Mouse (Mus musculus) liver (tissue): ENCODE data around the gene Lrrc47.

Experiments used
- DNase-seq: peaks from one replicate; pipeline ENCODE4 v3.0.0-alpha.2; 2020; ENCODE audit warnings: mixed read lengths

Gene Lrrc47

GRCm38 (mm10) chr4:154011646-154012089 lies at the start of gene Lrrc47:
Lrrc47 (plus strand) TSS chr4:154011731.
- peak; percentile 84 for DNase-seq

- DNase-seq, result no peak
These were observed 48.9 kb upstream of the Lrrc47 start for GRCm38 (mm10) chr4:153962631-153963030.

DNA sequence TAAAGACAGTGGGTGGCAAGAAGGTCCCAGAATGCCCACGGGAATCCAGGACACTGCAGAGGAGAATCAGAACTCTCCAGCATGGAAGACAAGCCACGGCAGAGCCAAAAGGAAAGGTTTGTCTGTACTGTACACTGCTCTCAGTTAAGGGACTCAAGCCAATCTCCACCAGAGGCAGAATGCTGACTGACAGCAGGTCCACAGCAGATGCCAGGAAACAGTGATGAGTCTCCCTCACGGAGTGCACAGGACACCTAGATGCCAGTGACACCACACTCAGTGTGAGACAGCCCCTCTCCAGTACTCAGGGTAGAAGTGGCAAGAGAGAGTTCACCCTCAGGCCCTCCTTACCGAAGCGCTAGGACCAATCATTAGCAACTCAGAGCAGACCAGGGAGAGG lies 44.9 kb upstream of the Lrrc47 start:
- DNase-seq, result no peak

DNA sequence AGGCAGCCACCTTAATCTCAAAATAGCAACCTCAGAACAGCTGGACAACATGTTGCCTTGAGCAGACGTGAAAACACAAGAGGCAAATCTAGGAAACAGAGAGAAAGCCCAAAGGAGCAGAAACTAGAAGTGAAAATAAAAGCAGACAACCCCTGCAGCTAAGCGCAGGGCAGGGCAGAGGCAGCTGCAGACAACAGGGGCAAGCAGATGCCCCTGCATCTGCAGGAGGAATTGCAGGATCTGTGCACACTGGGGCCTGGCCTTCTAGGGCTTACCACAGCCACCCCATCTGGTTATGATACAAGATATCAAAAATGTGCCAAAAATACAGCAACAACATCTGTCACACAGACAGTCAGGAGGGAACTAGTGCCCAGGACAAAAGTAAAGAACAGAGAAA lies 44.0 kb upstream of the Lrrc47 start:
- no peak for DNase-seq

DNA sequence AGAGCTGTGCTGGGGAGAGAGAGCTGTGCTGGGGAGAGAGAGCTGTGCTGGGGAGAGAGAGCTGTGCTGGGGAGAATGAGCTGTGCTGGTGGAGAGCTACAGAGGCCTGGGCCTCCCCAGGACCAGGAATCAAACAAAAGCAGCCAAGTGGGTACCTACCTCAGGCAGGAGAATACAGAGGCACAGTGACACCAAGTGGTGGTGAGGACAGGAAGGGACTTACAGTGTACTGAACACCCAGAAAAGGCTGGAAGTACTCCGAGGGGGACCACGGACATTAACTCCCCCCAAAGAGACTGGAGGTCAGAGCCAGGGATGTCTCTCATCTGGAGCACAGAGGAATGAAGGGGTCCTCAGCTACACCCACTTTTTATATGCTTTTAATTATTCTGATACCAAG lies 43.5 kb upstream of the Lrrc47 start:
- no peak for DNase-seq

- peak; percentile 93 for DNase-seq
These were observed 36.9 kb upstream of the Lrrc47 start, which contains the start of the genes Dffb and Cep104 for GRCm38 (mm10) chr4:153974431-153975291. Dffb (minus strand) TSS chr4:153975126. Cep104 (plus strand) TSS chr4:153975194.

DNA sequence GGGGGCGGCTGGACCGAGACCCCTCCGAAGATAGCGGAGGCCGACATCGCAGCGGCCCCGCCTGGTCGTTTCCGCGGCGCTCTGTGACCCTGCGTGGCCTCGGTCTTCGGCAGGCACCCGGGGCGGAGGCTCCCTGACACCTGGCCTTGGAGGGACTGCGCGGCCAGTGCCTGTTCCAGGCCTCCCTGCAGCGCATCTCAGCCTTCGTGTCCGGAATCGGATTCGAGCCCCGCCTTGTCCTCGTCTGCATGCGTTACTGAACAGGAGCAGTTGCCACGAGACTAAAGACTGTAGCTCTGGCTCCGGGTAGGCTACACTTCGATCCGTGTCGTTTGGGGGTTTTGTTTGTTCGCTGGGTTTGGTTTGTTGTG lies 36.3 kb upstream of the Lrrc47 start:
- DNase-seq, result no peak

DNA sequence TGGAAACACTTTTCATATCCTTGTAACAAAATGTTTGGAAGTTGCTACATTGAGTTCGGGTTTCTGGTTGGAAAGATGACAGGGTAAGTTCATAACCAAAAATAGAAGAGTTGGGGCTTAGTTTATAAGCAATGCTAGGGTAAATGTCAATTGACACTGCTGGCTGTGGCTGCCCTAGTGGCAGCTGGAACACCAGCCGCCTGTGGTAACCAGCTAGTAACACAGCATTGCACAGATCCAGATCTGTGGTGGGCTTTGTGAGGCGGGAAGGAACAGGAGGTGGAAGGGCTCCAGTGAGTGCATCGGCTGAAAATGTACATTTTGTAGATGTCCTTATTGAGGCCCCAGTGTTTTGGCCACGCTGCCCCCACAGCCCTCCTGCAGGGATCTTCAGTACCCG lies 35.8 kb upstream of the Lrrc47 start:
- DNase-seq, result no peak

DNA sequence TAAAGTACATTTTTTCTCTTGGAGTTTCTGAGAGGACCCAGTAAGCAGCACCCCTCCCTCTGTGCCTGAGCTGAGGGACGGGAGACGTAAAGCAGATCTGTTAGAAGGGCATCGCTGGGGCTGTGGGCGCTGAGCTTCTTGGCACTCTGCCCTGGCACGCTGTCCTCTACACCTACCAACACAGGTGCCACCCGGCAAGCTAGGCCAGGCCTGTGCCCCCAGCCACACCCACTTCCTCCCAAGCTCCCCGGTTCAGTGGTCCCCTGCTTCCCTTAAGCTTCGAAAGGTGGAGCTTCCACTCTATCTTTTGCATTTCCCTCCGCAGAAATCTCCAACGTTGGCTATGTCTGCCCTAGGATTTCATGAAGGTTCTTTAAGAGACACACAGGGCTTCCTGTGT lies 32.3 kb upstream of the Lrrc47 start:
- no peak for DNase-seq

DNA sequence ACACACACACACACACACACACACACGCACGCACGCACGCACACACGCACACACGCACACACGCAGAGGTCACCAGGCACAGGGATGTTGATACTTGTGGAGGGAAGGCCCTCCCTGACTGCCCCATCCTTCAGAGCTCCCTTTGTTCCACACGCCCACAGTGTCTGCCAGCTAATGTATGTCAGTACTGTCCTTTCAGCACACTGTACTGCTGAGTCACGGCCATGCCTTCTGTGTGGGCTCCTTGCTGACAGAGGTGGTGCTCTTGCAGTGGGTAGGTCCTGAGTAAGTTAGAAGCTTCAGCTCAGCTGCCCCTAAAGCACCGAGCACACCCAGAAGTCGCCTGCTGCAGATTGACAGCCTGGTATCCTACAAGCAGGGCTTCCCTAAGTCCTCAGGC lies 31.1 kb upstream of the Lrrc47 start:
- DNase-seq, result no peak

GRCm38 (mm10) chr4:153992715-153993114 lies 18.8 kb upstream of the Lrrc47 start:
- no peak for DNase-seq

DNA sequence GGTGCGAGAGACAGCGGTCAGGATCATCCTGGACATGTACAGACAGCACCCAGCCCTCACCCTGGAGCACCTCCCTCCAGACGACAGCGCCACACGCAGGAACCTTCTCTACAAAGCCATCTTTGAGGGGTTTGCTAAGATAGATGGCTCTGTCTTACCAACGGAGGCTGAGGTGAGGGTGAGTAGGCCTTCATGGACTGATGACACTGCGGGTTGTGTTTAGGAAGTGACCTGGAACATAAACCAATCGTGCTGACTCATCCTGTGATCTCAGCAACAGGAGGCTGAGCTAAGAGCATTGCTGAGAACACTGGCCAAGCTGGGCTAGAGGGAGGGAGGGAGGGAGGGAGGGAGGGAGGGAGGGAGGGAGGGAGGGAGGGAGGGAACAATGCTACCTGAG lies 18.0 kb upstream of the Lrrc47 start:
- no peak for DNase-seq

- DNase-seq, result no peak
These were observed 6.0 kb upstream of the Lrrc47 start for GRCm38 (mm10) chr4:154005488-154005887.

GRCm38 (mm10) chr4:154006264-154006663 lies 5.3 kb upstream of the Lrrc47 start:
- no peak for DNase-seq

DNA sequence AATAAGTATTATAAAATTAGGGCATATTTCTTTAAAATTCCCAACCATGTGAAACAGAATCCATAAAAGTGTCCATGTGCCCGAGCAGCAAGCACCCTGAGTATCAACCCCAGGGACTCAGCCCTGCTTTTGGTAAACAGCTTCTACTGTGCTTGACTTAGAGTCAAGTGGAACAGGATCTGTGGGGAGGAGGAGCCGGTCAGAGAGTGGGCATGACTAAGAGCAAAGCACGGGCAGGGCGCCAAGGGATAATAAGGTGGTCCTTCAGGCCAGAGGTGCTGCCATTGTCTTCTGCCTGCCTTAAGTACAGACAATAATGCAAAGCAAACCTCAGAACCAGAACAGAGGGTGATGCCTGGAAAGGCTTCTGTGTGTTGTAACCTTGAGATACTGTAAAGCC lies 3.8 kb upstream of the Lrrc47 start:
- DNase-seq, result no peak

DNA sequence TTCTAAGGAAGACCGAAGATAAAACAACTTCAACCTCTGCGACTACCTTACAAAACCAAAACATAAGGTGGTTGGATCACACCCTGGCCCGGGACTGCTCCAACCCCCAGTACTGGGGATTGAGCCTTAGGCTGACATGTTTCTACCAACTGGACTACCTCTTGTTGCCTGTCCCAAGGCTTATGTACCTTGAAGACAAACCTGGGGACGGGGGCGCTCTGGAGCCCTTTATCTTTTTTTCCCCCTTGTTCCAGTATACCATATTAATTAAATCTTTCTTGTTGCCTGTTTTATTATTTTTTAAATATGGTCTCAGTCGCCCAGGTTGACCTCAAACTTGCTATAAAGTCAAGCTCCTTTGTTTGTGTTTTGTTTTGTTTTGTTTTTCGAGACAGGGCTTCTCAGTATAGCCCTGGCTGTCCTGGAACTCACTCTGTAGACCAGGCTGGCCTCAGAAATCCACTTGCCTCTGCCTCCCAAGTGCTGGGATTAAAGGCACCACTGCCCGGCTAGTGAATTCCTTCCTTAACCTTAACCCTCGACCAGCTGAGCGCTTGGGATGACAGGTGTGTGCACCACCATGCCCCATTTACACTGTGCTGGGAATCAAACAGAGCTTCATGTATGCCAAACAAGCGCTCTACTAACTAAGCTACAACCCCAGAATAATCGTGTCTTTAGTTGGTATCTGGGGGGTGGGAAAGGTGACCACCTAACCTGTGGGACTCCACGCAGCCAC lies 455 bp upstream of the Lrrc47 start:
- no peak for DNase-seq

GRCm38 (mm10) chr4:154012132-154012882 lies 776 bp downstream of the Lrrc47 start:
- DNase-seq, result no peak

DNA sequence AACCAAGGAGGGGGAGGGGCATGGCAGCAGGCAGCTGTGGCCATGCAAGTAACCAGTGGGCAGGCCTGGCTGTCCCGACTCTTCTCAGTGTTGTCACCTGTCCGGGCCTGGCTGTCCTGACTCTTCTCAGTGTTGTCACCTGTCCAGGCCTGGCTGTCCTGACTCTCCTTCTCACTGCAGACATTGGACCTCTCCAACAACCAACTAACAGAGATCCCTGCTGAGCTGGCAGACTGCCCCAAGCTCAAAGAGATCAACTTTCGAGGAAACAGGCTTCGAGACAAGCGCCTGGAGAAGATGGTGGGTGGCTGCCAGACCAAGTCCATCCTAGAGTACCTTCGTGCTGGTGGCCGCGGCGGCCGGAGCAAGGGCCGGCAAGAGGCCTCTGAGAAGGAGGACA lies 3.9 kb downstream of the Lrrc47 start:
- DNase-seq, result no peak

DNA sequence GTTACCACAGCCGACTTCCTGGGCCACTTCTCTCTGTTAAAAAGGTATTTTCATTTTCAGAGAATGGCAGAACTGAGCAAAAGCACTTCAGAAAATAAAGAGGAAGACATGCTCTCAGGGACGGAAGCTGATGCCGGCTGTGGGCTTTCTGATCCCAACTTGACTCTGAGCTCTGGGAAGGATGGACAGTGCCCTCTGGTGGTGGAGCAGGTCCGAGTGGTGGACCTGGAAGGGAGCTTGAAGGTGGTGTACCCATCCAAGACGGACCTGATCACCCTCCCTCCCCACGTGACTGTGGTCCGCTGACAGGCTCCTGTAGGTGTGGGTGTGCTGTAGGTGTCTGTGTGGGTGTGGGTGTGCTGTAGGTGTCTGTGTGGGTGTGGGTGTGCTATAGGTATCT lies 8.0 kb downstream of the Lrrc47 start:
- DNase-seq, result peak; percentile 75

- no peak for DNase-seq
These were observed 9.9 kb downstream of the Lrrc47 start for GRCm38 (mm10) chr4:154021432-154021831.

DNA sequence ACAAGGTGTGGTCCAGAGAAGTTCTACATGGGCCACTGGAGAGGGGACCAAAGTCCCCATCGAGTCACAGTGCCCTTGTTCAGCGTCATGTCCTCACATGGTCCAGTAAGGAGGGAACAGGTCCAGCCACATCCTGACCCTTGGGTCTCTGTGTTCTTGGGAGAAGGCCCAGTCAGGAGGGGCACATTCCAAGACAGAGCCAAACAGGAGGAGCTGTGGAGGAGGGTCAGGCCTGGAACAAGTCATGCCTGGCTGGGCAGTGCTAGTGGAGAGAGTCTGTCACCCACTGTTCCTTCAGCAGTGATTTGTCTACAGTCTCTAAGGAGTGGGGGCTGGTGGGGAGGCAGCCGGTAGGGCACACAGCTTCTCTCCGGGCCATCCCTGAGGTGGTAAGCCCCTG lies 10.9 kb downstream of the Lrrc47 start:
- DNase-seq, result no peak

GRCm38 (mm10) chr4:154022844-154023243 lies 11.3 kb downstream of the Lrrc47 start:
- DNase-seq, result no peak
